In genomic region chr19:41832501-41833201, GRCm38 (mm10) we compare ENCODE assay signal across 10 mouse cellular contexts. TPM values are rescaled to one million over a fixed set of nuclear protein-coding genes. Genes with fewer than 3 reads are reported as not detected.
DNase-seq lines count a peak whose midpoint lies in the region; ATAC-seq and TF ChIP-seq lines count a peak whose summit lies in the region.
"Had no signal": no experiment of that assay in that cellular context is flagged by ENCODE, and none has a peak within 500 bp of the region (broad histone marks: within the 10 kb centered on the region; RNA-seq: fewer than 3 reads in every experiment).

No protein-coding gene starts in this region.

- H3K27ac ChIP-seq in testis, adult 2 months (ENCODE audit: control insufficient read depth, insufficient read depth, low read depth, low read length), result no peak overlapping the region
- no peak overlapping the region for H3K27ac ChIP-seq in stomach, postnatal 0 days (replicated peaks)
- H3K27ac ChIP-seq: embryonic facial prominence, embryonic 13.5 days had no signal

- H3K27me3 ChIP-seq in erythroblast, embryonic 14.5 days (ENCODE audit: control insufficient read depth), result no peaks in the 10 kb centered on the region
- peaks cover 9% of the 10 kb centered on the region; the same call in 1 of the 2 replicates for H3K27me3 ChIP-seq in testis, adult 2 months (ENCODE audit: control insufficient read depth, insufficient read depth, low read length)
- H3K27me3 ChIP-seq in stomach, postnatal 0 days (ENCODE audit: control insufficient read depth, insufficient read depth, low read length), result no peaks in the 10 kb centered on the region

- H3K4me2 ChIP-seq in stomach, postnatal 0 days (replicated peaks; ENCODE audit: low read depth), result no peak overlapping the region

- H3K4me1 ChIP-seq in erythroblast, embryonic 14.5 days (ENCODE audit: control insufficient read depth), result peaks cover 86% of the 10 kb centered on the region
- peaks cover 16% of the 10 kb centered on the region for H3K4me1 ChIP-seq in testis, adult 2 months (ENCODE audit: control insufficient read depth, insufficient read depth, low read length)
- no peaks in the 10 kb centered on the region for H3K4me1 ChIP-seq in stomach, postnatal 0 days (replicated peaks; ENCODE audit: control insufficient read depth, insufficient read depth)

- TF ChIP-seq CTCF in testis, adult 2 months (IDR thresholded peaks at IDR 0.05; ENCODE audit: control insufficient read depth, insufficient read depth, insufficient replicate concordance, low read depth, low read length), result no peak
- TF ChIP-seq CTCF in stomach, postnatal 0 days (IDR thresholded peaks at IDR 0.05; ENCODE audit: low read depth), result no peak

- no peak for ATAC-seq in erythroblast, adult 5-6 weeks (replicated peaks; ENCODE audit: low FRiP score, poor library complexity, severe bottlenecking)
- peak; percentile 6; the same call in 1 of the 2 replicates for ATAC-seq in megakaryocyte-erythroid progenitor cell, adult 5-6 weeks (replicated peaks; ENCODE audit: low FRiP score, low TSS enrichment, poor library complexity, severe bottlenecking)
- no peak for ATAC-seq in stomach, postnatal 0 days (ENCODE audit: low FRiP score, low TSS enrichment)

- peak overlapping the region; percentile 94 for H3K4me3 ChIP-seq in erythroblast, embryonic 14.5 days (replicated peaks)
- peak overlapping the region; percentile 97 for H3K4me3 ChIP-seq in testis, adult 2 months (ENCODE audit: control insufficient read depth, low read depth, low read length)
- no peak overlapping the region for H3K4me3 ChIP-seq in stomach, postnatal 0 days (ENCODE audit: low read depth, low read length)

- H3K9ac ChIP-seq in stomach, postnatal 0 days (ENCODE audit: low read length), result no peak overlapping the region

- no peak for DNase-seq in testis, postnatal 10 days (ENCODE audit: low spot score)
- peak; percentile 11 for DNase-seq in stomach, postnatal 0 days (ENCODE audit: low spot score)
- DNase-seq in kidney, adult 18-20 months, result no peak
- no peak for DNase-seq in kidney, postnatal 14 days
- DNase-seq: gastrocnemius, postnatal 14 days had no signal

- no peaks in the 10 kb centered on the region for H3K9me3 ChIP-seq in erythroblast, embryonic 14.5 days (ENCODE audit: control insufficient read depth, low read length)
- H3K9me3 ChIP-seq in stomach, postnatal 0 days (ENCODE audit: control insufficient read depth, low read length), result no peaks in the 10 kb centered on the region
- H3K9me3 ChIP-seq: embryonic facial prominence, embryonic 13.5 days had no signal

- 80% methylated on average over 13 of the region's 13 CpGs for WGBS in stomach, postnatal 0 days

- no peak for TF ChIP-seq EP300 in stomach, postnatal 0 days (optimal IDR thresholded peaks at IDR 0.05)

- no peak for TF ChIP-seq POLR2A in testis, adult 2 months (IDR thresholded peaks at IDR 0.05; ENCODE audit: control insufficient read depth, low read depth, low read length)

- peaks cover 9% of the 10 kb centered on the region for H3K36me3 ChIP-seq in erythroblast, embryonic 14.5 days (ENCODE audit: control insufficient read depth)
- no peaks in the 10 kb centered on the region for H3K36me3 ChIP-seq in testis, adult 2 months (ENCODE audit: control insufficient read depth, insufficient read depth, low read length)
- no peaks in the 10 kb centered on the region for H3K36me3 ChIP-seq in stomach, postnatal 0 days (ENCODE audit: control insufficient read depth, insufficient read depth, low read length)
- H3K36me3 ChIP-seq: embryonic facial prominence, embryonic 13.5 days had no signal

RNA-seq across cellular contexts. Expression of gene Frat1, which starts 2.9 kb away (rescaled TPM):
- polyA plus RNA-seq in erythroblast, embryonic 14.5 days (2012), result 2.3 and 2.8 TPM in 2 replicates
- 0.77 and 3.1 TPM in 2 replicates for total RNA-seq in erythroblast, adult 5-6 weeks (2015; ENCODE audit: low replicate concordance)
- total RNA-seq in erythroblast, adult 5-6 weeks (2017; ENCODE audit: low replicate concordance), result 2.1 and 5.3 TPM in 2 replicates
- 103 and 140 TPM in 2 replicates for polyA plus RNA-seq in testis, adult 2 months (2012; rRNA removed)
- 18.1 and 25.6 TPM in 2 replicates for total RNA-seq in megakaryocyte-erythroid progenitor cell, adult 5-6 weeks (2014; fragmentation: Nextera tagmentation)
- total RNA-seq in megakaryocyte-erythroid progenitor cell, adult 5-6 weeks (2017), result 17.7 and 32.4 TPM in 2 replicates
- polyA plus RNA-seq in stomach, postnatal 0 days (2015; fragmentation: Nextera tagmentation; extraction: Ambion mirVana), result 9.3 and 9.8 TPM in 2 replicates

RNA-seq across cellular contexts. Expression of gene Frat2, which starts 15.3 kb away (rescaled TPM):
- polyA plus RNA-seq in erythroblast, embryonic 14.5 days (2012), result 8.4 and 10.4 TPM in 2 replicates
- total RNA-seq in erythroblast, adult 5-6 weeks (2015; ENCODE audit: low replicate concordance), result 2.3 and 4.8 TPM in 2 replicates
- 3.6 and 11.0 TPM in 2 replicates for total RNA-seq in erythroblast, adult 5-6 weeks (2017; ENCODE audit: low replicate concordance)
- 47.7 and 64.2 TPM in 2 replicates for polyA plus RNA-seq in testis, adult 2 months (2012; rRNA removed)
- 30.5 and 32.9 TPM in 2 replicates for total RNA-seq in megakaryocyte-erythroid progenitor cell, adult 5-6 weeks (2014; fragmentation: Nextera tagmentation)
- 55.8 and 63.7 TPM in 2 replicates for total RNA-seq in megakaryocyte-erythroid progenitor cell, adult 5-6 weeks (2017)
- polyA plus RNA-seq in stomach, postnatal 0 days (2015; fragmentation: Nextera tagmentation; extraction: Ambion mirVana), result 3.5 and 4.3 TPM in 2 replicates

RNA-seq across cellular contexts. Expression of gene Arhgap19, which starts 30.8 kb away (rescaled TPM):
- 0.49 and 0.65 TPM in 2 replicates for polyA plus RNA-seq in erythroblast, embryonic 14.5 days (2012)
- 17.5 and 28.6 TPM in 2 replicates for total RNA-seq in erythroblast, adult 5-6 weeks (2015; ENCODE audit: low replicate concordance)
- total RNA-seq in erythroblast, adult 5-6 weeks (2017; ENCODE audit: low replicate concordance), result 28.1 and 28.3 TPM in 2 replicates
- polyA plus RNA-seq in testis, adult 2 months (2012; rRNA removed), result 33.9 and 39.1 TPM in 2 replicates
- 41.0 and 44.7 TPM in 2 replicates for total RNA-seq in megakaryocyte-erythroid progenitor cell, adult 5-6 weeks (2014; fragmentation: Nextera tagmentation)
- total RNA-seq in megakaryocyte-erythroid progenitor cell, adult 5-6 weeks (2017), result 34.1 and 40.5 TPM in 2 replicates
- polyA plus RNA-seq in stomach, postnatal 0 days (2015; fragmentation: Nextera tagmentation; extraction: Ambion mirVana), result 2.7 and 3.5 TPM in 2 replicates
